Mouse (Mus musculus) liver, embryonic 16.5 days (tissue): ENCODE data around the gene Ccdc93. TPM values are rescaled to one million over a fixed set of nuclear protein-coding genes. Genes with fewer than 3 reads are reported as not detected.

Source experiments
- ATAC-seq: fragments of 200-750 bp; cut with Nextera tagmentation; 2 replicates; pipeline ENCODE4 v1.8.0; 2017; ENCODE audit warnings: low read depth, mild to moderate bottlenecking, moderate number of reproducible peaks, moderate library complexity
- H3K27ac ChIP-seq: fragments of 300-500 bp; sonication (generic); 2 replicates; pipeline ENCODE4 v1.5.1; 2014; ENCODE audit warnings: mild to moderate bottlenecking, low read length
- H3K27me3 ChIP-seq: fragments of 300-500 bp; sonication (generic); 2 replicates; pipeline ENCODE4 v1.6.1; 2014; ENCODE audit warnings: low read depth, low read length, mixed read lengths; ENCODE audit not compliant: control insufficient read depth, insufficient read depth
- H3K36me3 ChIP-seq: fragments of 300-500 bp; sonication (generic); 2 replicates; pipeline ENCODE4 v1.6.1; 2014; ENCODE audit warnings: mild to moderate bottlenecking; ENCODE audit not compliant: control insufficient read depth, insufficient read depth
- H3K4me1 ChIP-seq: fragments of 300-500 bp; sonication (generic); 2 replicates; pipeline ENCODE4 v1.6.1; 2014; ENCODE audit warnings: low read depth, low read length, mixed read lengths; ENCODE audit not compliant: control insufficient read depth
- H3K4me2 ChIP-seq: fragments of 300-500 bp; sonication (generic); 2 replicates; pipeline ENCODE4 v1.6.1; 2014; ENCODE audit warnings: low read depth, low read length, mixed read lengths
- H3K4me3 ChIP-seq: fragments of 300-500 bp; sonication (generic); 2 replicates; pipeline ENCODE4 v1.5.1; 2014; ENCODE audit warnings: low read depth, mild to moderate bottlenecking, low read length
- H3K9ac ChIP-seq: fragments of 300-500 bp; sonication (generic); 2 replicates; pipeline ENCODE4 v1.6.1; 2014; ENCODE audit warnings: low read depth, low read length
- H3K9me3 ChIP-seq: fragments of 300-500 bp; sonication (generic); replicated peaks from 2 replicates; pipeline ENCODE4 v1.6.1; 2016; ENCODE audit warnings: low read length; ENCODE audit not compliant: control insufficient read depth
- WGBS: fragments of 180-500 bp; shearing (Covaris S2); extraction: QIAGEN DNeasy Blood & Tissue Kit; methylation state at CpG from one replicate; pipeline ENCODE4 v1.1.7; 2014; ENCODE audit not compliant: insufficient replicate concordance; 5-methylcytosine and 5-hydroxymethylcytosine counted together
- polyA plus RNA-seq: library from polyadenylated mRNA; unstranded; fragments of >200 nt; fragmentation: Nextera tagmentation; extraction: Ambion mirVana; gene quantifications from 2 replicates; pipeline ENCODE4 v1.2.1, GENCODE M21; 2015

Gene Ccdc93
- polyA plus RNA-seq, 1 experiment from 2014 or later, result 3.6 TPM

- Histone ChIP-seq H3K36me3 (peaks cover 8% of the 10 kb centered on the region), H3K4me3 (no peak overlapping the region), H3K27ac (no peak overlapping the region), H3K9ac (no peak overlapping the region), H3K4me2 (no peak overlapping the region), H3K9me3 (no peaks in the 10 kb centered on the region), H3K4me1 (no peaks in the 10 kb centered on the region), H3K27me3 (no peaks in the 10 kb centered on the region)
- no peak for ATAC-seq
- 65% methylated on average over 4 of the region's 4 CpGs for WGBS
Measured at GRCm38 (mm10) chr1:121549456-121549855, 118.6 kb downstream of the Ccdc93 start.

- Histone ChIP-seq H3K4me1 (no peaks in the 10 kb centered on the region), H3K4me3 (no peak overlapping the region), H3K9ac (no peak overlapping the region), H3K27ac (no peak overlapping the region), H3K36me3 (peaks cover 14% of the 10 kb centered on the region), H3K9me3 (no peaks in the 10 kb centered on the region), H3K27me3 (no peaks in the 10 kb centered on the region), H3K4me2 (no peak overlapping the region)
- WGBS, result 69% methylated on average over 16 of the region's 16 CpGs
- ATAC-seq, result no peak
Measured at GRCm38 (mm10) chr1:121550801-121551456, 120.1 kb downstream of the Ccdc93 start.

- no peaks in the 10 kb centered on the region for H3K27me3 ChIP-seq
- no peak for ATAC-seq
- WGBS, result 68% methylated on average over 7 of the region's 7 CpGs
Measured at GRCm38 (mm10) chr1:121551457-121551835, 120.6 kb downstream of the Ccdc93 start.

More at GRCm38 (mm10) chr1:121551457-121551835, 120.6 kb downstream of the Ccdc93 start:
- peaks cover 16% of the 10 kb centered on the region for H3K36me3 ChIP-seq
- H3K27ac ChIP-seq, result no peak overlapping the region
- H3K4me1 ChIP-seq, result no peaks in the 10 kb centered on the region
- H3K4me2 ChIP-seq, result no peak overlapping the region
- H3K9me3 ChIP-seq, result no peaks in the 10 kb centered on the region
- H3K4me3 ChIP-seq, result no peak overlapping the region
- H3K9ac ChIP-seq, result no peak overlapping the region

Other genes starting within 250 kb of the Ccdc93 start
- 7.9 and 10.5 TPM in 2 replicates for gene Insig2, start 98.5 kb upstream of the Ccdc93 start, polyA plus RNA-seq
- gene Htr5b, start 97.4 kb downstream of the Ccdc93 start, polyA plus RNA-seq, result not detected in 2 replicates
- 20.8 and 22.7 TPM in 2 replicates for gene Ddx18, start 136.9 kb downstream of the Ccdc93 start, polyA plus RNA-seq